Mouse (Mus musculus): ENCODE data around the gene Spen. TPM values are rescaled to one million over a fixed set of nuclear protein-coding genes. Genes with fewer than 3 reads are reported as not detected.

Gene Spen
- polyA plus RNA-seq, 1 experiment from 2014 or later, result 12.7 TPM

GRCm38 (mm10) chr4:141540844-141541243 lies 2.4 kb upstream of the Spen start:
- H3K4me1 ChIP-seq, result peaks cover 16% of the 10 kb centered on the region
- H3K4me2 ChIP-seq, result no peak overlapping the region
- H3K27ac ChIP-seq, result no peak overlapping the region
- WGBS, result 62% methylated on average over 3 of the region's 3 CpGs
- no peaks in the 10 kb centered on the region for H3K27me3 ChIP-seq
- no peaks in the 10 kb centered on the region for H3K9me3 ChIP-seq
- H3K9ac ChIP-seq, result no peak overlapping the region
- no peak overlapping the region for H3K4me3 ChIP-seq
- no peak for ATAC-seq (ENCODE audit: insufficient number of reproducible peaks, insufficient read depth, low FRiP score, low TSS enrichment, low read depth)
- H3K36me3 ChIP-seq, result no peaks in the 10 kb centered on the region

GRCm38 (mm10) chr4:141539213-141539767 lies 893 bp upstream of the Spen start:
- WGBS, result 42% methylated on average over 12 of the region's 12 CpGs
- peak overlapping the region; percentile 94 for H3K9ac ChIP-seq
- no peaks in the 10 kb centered on the region for H3K36me3 ChIP-seq
- H3K27ac ChIP-seq, result peak overlapping the region; percentile 99
- H3K4me2 ChIP-seq, result peak overlapping the region; percentile 98
- peak overlapping the region; percentile 87 for H3K4me3 ChIP-seq
- no peaks in the 10 kb centered on the region for H3K9me3 ChIP-seq
- no peaks in the 10 kb centered on the region for H3K27me3 ChIP-seq
- no peak for ATAC-seq (ENCODE audit: insufficient number of reproducible peaks, insufficient read depth, low FRiP score, low TSS enrichment, low read depth)
- peaks cover 20% of the 10 kb centered on the region for H3K4me1 ChIP-seq

- H3K27me3 ChIP-seq, result no peaks in the 10 kb centered on the region
- no peaks in the 10 kb centered on the region for H3K9me3 ChIP-seq
- peak overlapping the region; percentile 87 for H3K4me3 ChIP-seq
- H3K27ac ChIP-seq, result peak overlapping the region; percentile 99
- H3K9ac ChIP-seq, result peak overlapping the region; percentile 94
- H3K36me3 ChIP-seq, result no peaks in the 10 kb centered on the region
- H3K4me1 ChIP-seq, result peaks cover 23% of the 10 kb centered on the region
- ATAC-seq (ENCODE audit: insufficient number of reproducible peaks, insufficient read depth, low FRiP score, low TSS enrichment, low read depth), result peak; percentile 4; the same call in 1 of the 2 replicates
- peak overlapping the region; percentile 98 for H3K4me2 ChIP-seq
- under 1% methylated on average over 89 of the region's 101 CpGs for WGBS
Observed at GRCm38 (mm10) chr4:141537706-141538407, 540 bp downstream of the Spen start.

- H3K27me3 ChIP-seq, result no peaks in the 10 kb centered on the region
- no peaks in the 10 kb centered on the region for H3K36me3 ChIP-seq
- under 1% methylated on average over 14 of the region's 14 CpGs for WGBS
- peak overlapping the region; percentile 87 for H3K4me3 ChIP-seq
- H3K9ac ChIP-seq, result peak overlapping the region; percentile 94
- H3K4me2 ChIP-seq, result peak overlapping the region; percentile 98
- ATAC-seq (ENCODE audit: insufficient number of reproducible peaks, insufficient read depth, low FRiP score, low TSS enrichment, low read depth), result no peak
- no peaks in the 10 kb centered on the region for H3K9me3 ChIP-seq
- H3K27ac ChIP-seq, result peak overlapping the region; percentile 99
- peaks cover 23% of the 10 kb centered on the region for H3K4me1 ChIP-seq
Observed at GRCm38 (mm10) chr4:141537226-141537610, 1.2 kb downstream of the Spen start.

- no peaks in the 10 kb centered on the region for H3K27me3 ChIP-seq
- no peak for ATAC-seq (ENCODE audit: insufficient number of reproducible peaks, insufficient read depth, low FRiP score, low TSS enrichment, low read depth)
- peak overlapping the region; percentile 99 for H3K27ac ChIP-seq
- H3K4me2 ChIP-seq, result peak overlapping the region; percentile 98
- under 1% methylated on average over 61 of the region's 61 CpGs for WGBS
- peaks cover 23% of the 10 kb centered on the region for H3K4me1 ChIP-seq
- H3K9ac ChIP-seq, result peak overlapping the region; percentile 94
- H3K36me3 ChIP-seq, result no peaks in the 10 kb centered on the region
- H3K9me3 ChIP-seq, result no peaks in the 10 kb centered on the region
- H3K4me3 ChIP-seq, result peak overlapping the region; percentile 87
Observed at GRCm38 (mm10) chr4:141536291-141537225, 1.8 kb downstream of the Spen start.

GRCm38 (mm10) chr4:141534947-141535680 lies 3.3 kb downstream of the Spen start:
- Histone ChIP-seq H3K4me2 (peak overlapping the region; percentile 98), H3K4me1 (peaks cover 29% of the 10 kb centered on the region), H3K36me3 (0 out of 2 replicates have a peak, but pooled peaks cover 2% of the 10 kb centered on the region), H3K27me3 (no peaks in the 10 kb centered on the region), H3K9ac (0 out of 2 replicates have a peak overlapping the region, but pooled peaks have one; percentile 94), H3K27ac (no peak overlapping the region), H3K9me3 (no peaks in the 10 kb centered on the region), H3K4me3 (peak overlapping the region; percentile 87)
- WGBS, result 15% methylated on average over 9 of the region's 11 CpGs
- ATAC-seq (ENCODE audit: insufficient number of reproducible peaks, insufficient read depth, low FRiP score, low TSS enrichment, low read depth), result no peak

GRCm38 (mm10) chr4:141530979-141531378 lies 7.4 kb downstream of the Spen start:
- Histone ChIP-seq H3K9ac (0 out of 2 replicates have a peak overlapping the region, but pooled peaks have one; percentile 49), H3K36me3 (peaks cover 7% of the 10 kb centered on the region; the same call in 1 of the 2 replicates), H3K4me3 (no peak overlapping the region), H3K27ac (0 out of 2 replicates have a peak overlapping the region, but pooled peaks have one; percentile 28), H3K4me1 (peaks cover 23% of the 10 kb centered on the region), H3K4me2 (no peak overlapping the region), H3K9me3 (no peaks in the 10 kb centered on the region), H3K27me3 (no peaks in the 10 kb centered on the region)
- ATAC-seq (ENCODE audit: insufficient number of reproducible peaks, insufficient read depth, low FRiP score, low TSS enrichment, low read depth), result no peak
- WGBS, result 66% methylated on average over 15 of the region's 15 CpGs

- Histone ChIP-seq H3K4me1 (peaks cover 15% of the 10 kb centered on the region), H3K9me3 (no peaks in the 10 kb centered on the region), H3K27me3 (no peaks in the 10 kb centered on the region), H3K4me2 (no peak overlapping the region), H3K36me3 (peaks cover 7% of the 10 kb centered on the region; the same call in 1 of the 2 replicates), H3K9ac (no peak overlapping the region), H3K27ac (no peak overlapping the region), H3K4me3 (no peak overlapping the region)
- 91% methylated on average over 11 of the region's 11 CpGs for WGBS
- no peak for ATAC-seq (ENCODE audit: insufficient number of reproducible peaks, insufficient read depth, low FRiP score, low TSS enrichment, low read depth)
Observed at GRCm38 (mm10) chr4:141528938-141529337, 9.5 kb downstream of the Spen start.

- Histone ChIP-seq H3K9me3 (no peaks in the 10 kb centered on the region), H3K9ac (no peak overlapping the region), H3K4me1 (peaks cover 21% of the 10 kb centered on the region), H3K4me2 (no peak overlapping the region), H3K27me3 (no peaks in the 10 kb centered on the region), H3K4me3 (no peak overlapping the region), H3K36me3 (peaks cover 12% of the 10 kb centered on the region), H3K27ac (no peak overlapping the region)
- ATAC-seq (ENCODE audit: insufficient number of reproducible peaks, insufficient read depth, low FRiP score, low TSS enrichment, low read depth), result no peak
- WGBS, result 76% methylated on average over 7 of the region's 7 CpGs
Observed at GRCm38 (mm10) chr4:141526936-141527650, 11.3 kb downstream of the Spen start.

- Histone ChIP-seq H3K4me1 (peaks cover 19% of the 10 kb centered on the region), H3K4me3 (no peak overlapping the region), H3K36me3 (peaks cover 23% of the 10 kb centered on the region), H3K27me3 (no peaks in the 10 kb centered on the region), H3K4me2 (no peak overlapping the region), H3K27ac (no peak overlapping the region), H3K9ac (no peak overlapping the region), H3K9me3 (no peaks in the 10 kb centered on the region)
- WGBS, result 76% methylated on average over 2 of the region's 2 CpGs
- no peak for ATAC-seq (ENCODE audit: insufficient number of reproducible peaks, insufficient read depth, low FRiP score, low TSS enrichment, low read depth)
Observed at GRCm38 (mm10) chr4:141525940-141526339, 12.5 kb downstream of the Spen start.

All from embryonic facial prominence, embryonic 13.5 days (tissue).